Mouse (Mus musculus) frontal cortex, postnatal 36 days (tissue): ENCODE measurements around the gene Fam214b.

Experiments used
- DNase-seq, 2 experiments: peaks; one replicate each; pipeline ENCODE4 v3.0.0; 2022; ENCODE audit warnings: low spot score in 2 of 2

Fam214b gene

GRCm38 (mm10) chr4:43045659-43046302, at the start of gene Fam214b:
TSS of gene Fam214b (minus strand) at chr4:43046220.
- DNase-seq, result peak; percentile 91 to 94

GRCm38 (mm10) chr4:43091183-43091582, 45.2 kb upstream of the Fam214b start:
- no peak for DNase-seq

- DNase-seq, result no peak
These were observed 43.9 kb upstream of the Fam214b start for GRCm38 (mm10) chr4:43089950-43090349.

GRCm38 (mm10) chr4:43082458-43082857, 36.4 kb upstream of the Fam214b start:
- DNase-seq, result no peak

- DNase-seq, result no peak
These were observed 32.2 kb upstream of the Fam214b start for GRCm38 (mm10) chr4:43078071-43078718.

GRCm38 (mm10) chr4:43074923-43075322, 28.9 kb upstream of the Fam214b start:
- DNase-seq, result no peak

- no peak for DNase-seq
These were observed 19.5 kb upstream of the Fam214b start for GRCm38 (mm10) chr4:43065471-43065870.

GRCm38 (mm10) chr4:43060286-43060685, 14.3 kb upstream of the Fam214b start:
- no peak for DNase-seq

- DNase-seq, result no peak
These were observed 13.7 kb upstream of the Fam214b start for GRCm38 (mm10) chr4:43059697-43060096.

GRCm38 (mm10) chr4:43058753-43059654, 13.0 kb upstream of the Fam214b start, which contains the start of gene Unc13b:
TSS of gene Unc13b (plus strand) at chr4:43058953.
- DNase-seq, result peak; percentile 83 to 86

GRCm38 (mm10) chr4:43058392-43058752, 12.4 kb upstream of the Fam214b start:
- no peak for DNase-seq

- no peak for DNase-seq
These were observed 11.6 kb upstream of the Fam214b start for GRCm38 (mm10) chr4:43057654-43058053.

GRCm38 (mm10) chr4:43052627-43053026, 6.6 kb upstream of the Fam214b start:
- peak in 1 of 2 experiments; percentile 47 for DNase-seq

- DNase-seq, result peak in 1 of 2 experiments; percentile 83
These were observed 1.2 kb upstream of the Fam214b start for GRCm38 (mm10) chr4:43047231-43047630.

GRCm38 (mm10) chr4:43046607-43047006, 587 bp upstream of the Fam214b start:
- no peak for DNase-seq

- DNase-seq, result no peak
These were observed 748 bp downstream of the Fam214b start for GRCm38 (mm10) chr4:43045285-43045658.

GRCm38 (mm10) chr4:43044673-43045072, 1.3 kb downstream of the Fam214b start:
- no peak for DNase-seq

- peak; percentile 59 to 62 for DNase-seq
These were observed 2.2 kb downstream of the Fam214b start for GRCm38 (mm10) chr4:43043644-43044357.

GRCm38 (mm10) chr4:43040881-43041547, 5.0 kb downstream of the Fam214b start:
- DNase-seq, result no peak

GRCm38 (mm10) chr4:43040114-43040572, 5.9 kb downstream of the Fam214b start:
- peak; percentile 89 to 95 for DNase-seq

GRCm38 (mm10) chr4:43039609-43040008, 6.4 kb downstream of the Fam214b start:
- DNase-seq, result no peak
